12 mouse cellular contexts compared by ENCODE assay signal in the genomic region with DNA sequence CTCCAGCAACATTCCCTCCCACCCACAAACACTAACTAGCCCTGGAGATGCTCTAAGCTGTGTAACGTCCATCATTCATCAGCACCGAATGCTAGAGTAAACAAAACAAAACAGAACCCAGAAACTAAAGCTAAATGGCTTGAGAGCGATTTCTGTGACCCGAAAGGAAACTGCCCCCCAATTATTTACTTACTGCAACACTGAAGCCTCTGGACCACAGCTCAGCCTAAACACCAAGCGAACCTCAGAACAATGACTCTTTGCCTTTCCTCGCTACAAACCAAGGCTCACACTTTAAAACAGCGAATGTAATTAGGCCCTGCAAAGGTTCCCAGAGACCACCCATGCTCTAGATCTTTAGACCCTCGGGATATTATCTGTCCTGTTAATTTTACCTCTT. TPM values are rescaled to one million over a fixed set of nuclear protein-coding genes. Genes with fewer than 3 reads are reported as not detected.
A peak's percentile ranks its signal among the peaks of the same experiment; 100 is the strongest.
DNase-seq lines count a peak whose midpoint lies in the region; ATAC-seq and TF ChIP-seq lines count a peak whose summit lies in the region.
"Had no signal": no experiment of that assay in that cellular context is flagged by ENCODE, and none has a peak within 500 bp of the region (broad histone marks: within the 10 kb centered on the region; RNA-seq: fewer than 3 reads in every experiment).

No protein-coding gene starts in this region.

- peak overlapping the region; percentile 47 for H3K4me3 ChIP-seq in heart, postnatal 0 days (ENCODE audit: low read depth, low read length)
- H3K4me3 ChIP-seq in embryonic facial prominence, embryonic 11.5 days (ENCODE audit: low read depth, low read length) = peak overlapping the region; percentile 51
- H3K4me3 ChIP-seq in hindbrain, embryonic 13.5 days = peak overlapping the region; percentile 34
- H3K4me3 ChIP-seq in midbrain, embryonic 13.5 days (replicated peaks) = peak overlapping the region; percentile 29

- DNase-seq in heart, postnatal 0 days (ENCODE audit: low spot score) = no peak
- no peak for DNase-seq in heart, adult 9 months (ENCODE audit: low spot score in 2 of 2)
- peak; percentile 53 for DNase-seq in embryonic facial prominence, embryonic 11.5 days (ENCODE audit: low spot score)
- DNase-seq in testis, postnatal 14 days (ENCODE audit: low spot score) = no peak
- DNase-seq in urinary bladder, postnatal 14 days (ENCODE audit: low spot score) = no peak
- no peak for DNase-seq in natural killer cell, adult 2 months (ENCODE audit: low spot score in 2 of 2)
- DNase-seq: right cerebral cortex, postnatal 14 days had no signal

- peak overlapping the region; percentile 65 for H3K4me2 ChIP-seq in heart, postnatal 0 days (ENCODE audit: low read depth, low read length)
- H3K4me2 ChIP-seq in embryonic facial prominence, embryonic 11.5 days (ENCODE audit: low read depth, low read length) = peak overlapping the region; percentile 57
- peak overlapping the region; percentile 52 for H3K4me2 ChIP-seq in hindbrain, embryonic 13.5 days
- peak overlapping the region; percentile 58 for H3K4me2 ChIP-seq in midbrain, embryonic 13.5 days (replicated peaks)
- H3K4me2 ChIP-seq: liver, embryonic 15.5 days had no signal

- no peaks in the 10 kb centered on the region for H3K4me1 ChIP-seq in heart, postnatal 0 days (ENCODE audit: control insufficient read depth, insufficient read depth)
- peaks cover 2% of the 10 kb centered on the region; the same call in 1 of the 2 replicates for H3K4me1 ChIP-seq in embryonic facial prominence, embryonic 11.5 days (ENCODE audit: control insufficient read depth, insufficient read depth, low read length)
- H3K4me1 ChIP-seq in hindbrain, embryonic 13.5 days (replicated peaks) = peaks cover 35% of the 10 kb centered on the region
- peaks cover 28% of the 10 kb centered on the region for H3K4me1 ChIP-seq in midbrain, embryonic 13.5 days (replicated peaks)
- H3K4me1 ChIP-seq: liver, embryonic 15.5 days had no signal

- H3K9me3 ChIP-seq in heart, postnatal 0 days (replicated peaks; ENCODE audit: control insufficient read depth, low read length) = no peaks in the 10 kb centered on the region
- H3K9me3 ChIP-seq in embryonic facial prominence, embryonic 11.5 days (replicated peaks; ENCODE audit: control insufficient read depth, low read length) = no peaks in the 10 kb centered on the region
- no peaks in the 10 kb centered on the region for H3K9me3 ChIP-seq in hindbrain, embryonic 13.5 days
- H3K9me3 ChIP-seq in midbrain, embryonic 13.5 days = no peaks in the 10 kb centered on the region
- H3K9me3 ChIP-seq: liver, embryonic 15.5 days had no signal

- peak overlapping the region; percentile 40 for H3K9ac ChIP-seq in heart, postnatal 0 days (replicated peaks; ENCODE audit: low read depth, low read length)
- peak overlapping the region; percentile 70 for H3K9ac ChIP-seq in embryonic facial prominence, embryonic 11.5 days (replicated peaks; ENCODE audit: low read length)
- H3K9ac ChIP-seq in hindbrain, embryonic 13.5 days = peak overlapping the region; percentile 63
- H3K9ac ChIP-seq in midbrain, embryonic 13.5 days (replicated peaks) = no peak overlapping the region
- H3K9ac ChIP-seq: liver, embryonic 15.5 days had no signal

- 28% methylated on average over 8 of the region's 8 CpGs for WGBS in heart, postnatal 0 days
- 3% methylated on average over 8 of the region's 8 CpGs for WGBS in embryonic facial prominence, embryonic 11.5 days
- WGBS in hindbrain, embryonic 13.5 days = 7% methylated on average over 8 of the region's 8 CpGs
- 11% methylated on average over 8 of the region's 8 CpGs for WGBS in midbrain, embryonic 13.5 days

- no peak for ATAC-seq in heart, postnatal 0 days (ENCODE audit: insufficient read depth, low read depth)
- no peak for ATAC-seq in embryonic facial prominence, embryonic 11.5 days (replicated peaks; ENCODE audit: insufficient number of reproducible peaks, low FRiP score, low TSS enrichment, low read depth)
- no peak for ATAC-seq in hindbrain, embryonic 13.5 days (ENCODE audit: low FRiP score)
- no peak for ATAC-seq in midbrain, embryonic 13.5 days

- no peak overlapping the region for H3K27ac ChIP-seq in heart, postnatal 0 days (ENCODE audit: low read depth)
- peak overlapping the region; percentile 81; the same call in 1 of the 2 replicates for H3K27ac ChIP-seq in embryonic facial prominence, embryonic 11.5 days (replicated peaks; ENCODE audit: low read depth, low read length)
- H3K27ac ChIP-seq in hindbrain, embryonic 13.5 days = no peak overlapping the region
- H3K27ac ChIP-seq in midbrain, embryonic 13.5 days = no peak overlapping the region
- H3K27ac ChIP-seq: liver, embryonic 15.5 days had no signal

- no peaks in the 10 kb centered on the region for H3K36me3 ChIP-seq in heart, postnatal 0 days (replicated peaks; ENCODE audit: control insufficient read depth, insufficient read depth, low read length)
- no peaks in the 10 kb centered on the region for H3K36me3 ChIP-seq in embryonic facial prominence, embryonic 11.5 days (replicated peaks; ENCODE audit: control insufficient read depth, insufficient read depth, low read depth, low read length)
- H3K36me3 ChIP-seq in hindbrain, embryonic 13.5 days = no peaks in the 10 kb centered on the region
- H3K36me3 ChIP-seq in midbrain, embryonic 13.5 days = no peaks in the 10 kb centered on the region
- H3K36me3 ChIP-seq: liver, embryonic 15.5 days had no signal

- H3K27me3 ChIP-seq in heart, postnatal 0 days (ENCODE audit: control insufficient read depth, insufficient read depth, low read length) = no peaks in the 10 kb centered on the region
- no peaks in the 10 kb centered on the region for H3K27me3 ChIP-seq in embryonic facial prominence, embryonic 11.5 days (ENCODE audit: control insufficient read depth, insufficient read depth, low read length)
- peaks cover 20% of the 10 kb centered on the region for H3K27me3 ChIP-seq in hindbrain, embryonic 13.5 days
- peaks cover 7% of the 10 kb centered on the region; the same call in 1 of the 2 replicates for H3K27me3 ChIP-seq in midbrain, embryonic 13.5 days

- TF ChIP-seq EP300 in heart, postnatal 0 days (IDR thresholded peaks at IDR 0.05; ENCODE audit: low read depth) = no peak

- no peak for TF ChIP-seq CTCF in heart, postnatal 0 days (IDR thresholded peaks at IDR 0.05; ENCODE audit: low read depth)

RNA-seq across cellular contexts. Expression of gene Frem1, which starts 1.0 kb away (rescaled TPM):
- 8.9 and 10.3 TPM in 2 replicates for total RNA-seq in heart, postnatal 0 days (2014; rRNA removed; ENCODE audit: low replicate concordance)
- 1.1 TPM in 2 replicates for polyA plus RNA-seq in heart, postnatal 0 days (2015; fragmentation: Nextera tagmentation; extraction: Ambion mirVana)
- polyA plus RNA-seq in embryonic facial prominence, embryonic 11.5 days (2014; fragmentation: Nextera tagmentation; extraction: Ambion mirVana) = 20.8 and 21.4 TPM in 2 replicates
- 2.6 and 3.4 TPM in 2 replicates for polyA plus RNA-seq in hindbrain, embryonic 13.5 days (2015; fragmentation: Nextera tagmentation; extraction: Ambion mirVana)
- polyA plus RNA-seq in midbrain, embryonic 13.5 days (2015; fragmentation: Nextera tagmentation; extraction: Ambion mirVana) = 2.1 and 2.8 TPM in 2 replicates
- total RNA-seq: common myeloid progenitor, adult 5-6 weeks; granulocyte monocyte progenitor cell, adult 5-6 weeks had no signal
